Mouse (Mus musculus) brain, embryonic 18.5 days (tissue): ENCODE results near the gene Arpin.

Source experiments
- DNase-seq: peaks from one replicate; pipeline ENCODE4 v3.0.0-alpha.2; 2012; ENCODE audit warnings: low read depth, low spot score

Arpin gene

GRCm38 (mm10) chr7:79934862-79935510, at the start of gene Arpin:
Gene Arpin (minus strand): TSS chr7:79935359.
- DNase-seq, result no peak

- no peak for DNase-seq
These were observed 40.2 kb upstream of the Arpin start for GRCm38 (mm10) chr7:79975316-79975715.

- no peak for DNase-seq
These were observed 37.0 kb upstream of the Arpin start for GRCm38 (mm10) chr7:79972195-79972594.

GRCm38 (mm10) chr7:79970336-79970735, 35.2 kb upstream of the Arpin start:
- DNase-seq, result no peak

- DNase-seq, result no peak
These were observed 33.2 kb upstream of the Arpin start for GRCm38 (mm10) chr7:79968326-79968725.

GRCm38 (mm10) chr7:79961600-79961999, 26.4 kb upstream of the Arpin start:
- no peak for DNase-seq

GRCm38 (mm10) chr7:79956131-79956530, 21.0 kb upstream of the Arpin start:
- no peak for DNase-seq

- DNase-seq, result no peak
These were observed 19.7 kb upstream of the Arpin start for GRCm38 (mm10) chr7:79954890-79955289.

- no peak for DNase-seq
These were observed 15.9 kb upstream of the Arpin start for GRCm38 (mm10) chr7:79951038-79951437.

GRCm38 (mm10) chr7:79950236-79950635, 15.1 kb upstream of the Arpin start:
- no peak for DNase-seq

- no peak for DNase-seq
These were observed 499 bp upstream of the Arpin start for GRCm38 (mm10) chr7:79935511-79936205.

- no peak for DNase-seq
These were observed 698 bp downstream of the Arpin start for GRCm38 (mm10) chr7:79934461-79934860.

- no peak for DNase-seq
These were observed 6.6 kb downstream of the Arpin start for GRCm38 (mm10) chr7:79928516-79929052.

- DNase-seq, result peak; percentile 82
These were observed 14.7 kb downstream of the Arpin start, which contains the start of gene Ap3s2 for GRCm38 (mm10) chr7:79920344-79920983. Gene Ap3s2 (minus strand): TSS chr7:79920649.

GRCm38 (mm10) chr7:79914556-79914955, 20.6 kb downstream of the Arpin start:
- DNase-seq, result no peak

- DNase-seq, result no peak
These were observed 27.8 kb downstream of the Arpin start for GRCm38 (mm10) chr7:79907356-79907755.

GRCm38 (mm10) chr7:79906914-79907313, 28.2 kb downstream of the Arpin start:
- DNase-seq, result no peak

- no peak for DNase-seq
These were observed 30.0 kb downstream of the Arpin start for GRCm38 (mm10) chr7:79905193-79905592.

- DNase-seq, result no peak
These were observed 31.9 kb downstream of the Arpin start for GRCm38 (mm10) chr7:79903160-79903792.

- DNase-seq, result no peak
These were observed 34.4 kb downstream of the Arpin start for GRCm38 (mm10) chr7:79900753-79901152.

- DNase-seq, result no peak
These were observed 39.9 kb downstream of the Arpin start for GRCm38 (mm10) chr7:79895225-79895624.

- no peak for DNase-seq
These were observed 40.4 kb downstream of the Arpin start for GRCm38 (mm10) chr7:79894790-79895189.
